Mouse (Mus musculus): Measurements from ENCODE around the gene Tatdn2.

Tatdn2 gene

DNA sequence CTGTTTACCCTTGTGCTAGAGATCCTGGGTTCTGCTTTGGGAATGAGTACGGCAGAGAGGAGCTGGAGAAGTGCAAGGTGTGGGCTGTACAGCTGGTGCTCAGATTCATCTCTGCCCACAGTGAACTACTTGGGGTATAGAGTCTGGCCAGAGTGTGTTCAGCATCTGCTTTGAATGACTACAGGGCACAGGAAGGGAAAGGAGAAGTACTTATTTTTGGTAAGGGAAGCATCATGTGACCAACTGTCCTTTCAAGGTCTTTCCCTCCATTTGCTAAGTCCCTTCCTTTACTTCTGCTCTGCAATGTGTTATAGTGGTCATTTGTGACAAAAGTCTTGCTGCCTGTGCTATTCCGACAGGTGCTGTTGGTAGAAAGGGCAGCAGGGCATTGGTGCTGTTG, 17.4 kb downstream of the Tatdn2 start:
- no peak for DNase-seq (ENCODE audit: low spot score)

DNA sequence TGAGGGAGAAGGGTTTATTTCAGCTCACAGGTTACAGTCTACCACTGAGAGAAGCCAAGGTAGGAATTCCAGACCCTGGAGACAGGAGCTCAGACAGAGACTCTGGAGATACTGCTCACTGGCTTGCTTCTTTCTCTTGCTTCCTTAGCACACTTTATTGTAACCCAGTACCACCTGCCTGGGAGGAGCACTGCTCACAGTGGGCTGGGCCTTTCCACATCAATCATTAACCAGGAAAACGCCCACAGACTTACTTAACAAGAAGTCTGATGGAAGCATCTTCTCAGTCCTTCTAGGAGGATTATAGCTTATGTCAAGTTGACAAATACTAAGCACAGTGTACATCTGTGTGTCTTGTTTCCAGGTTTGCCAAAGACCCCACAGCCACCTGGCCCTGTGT, 17.9 kb downstream of the Tatdn2 start:
- DNase-seq (ENCODE audit: low spot score) = no peak

DNA sequence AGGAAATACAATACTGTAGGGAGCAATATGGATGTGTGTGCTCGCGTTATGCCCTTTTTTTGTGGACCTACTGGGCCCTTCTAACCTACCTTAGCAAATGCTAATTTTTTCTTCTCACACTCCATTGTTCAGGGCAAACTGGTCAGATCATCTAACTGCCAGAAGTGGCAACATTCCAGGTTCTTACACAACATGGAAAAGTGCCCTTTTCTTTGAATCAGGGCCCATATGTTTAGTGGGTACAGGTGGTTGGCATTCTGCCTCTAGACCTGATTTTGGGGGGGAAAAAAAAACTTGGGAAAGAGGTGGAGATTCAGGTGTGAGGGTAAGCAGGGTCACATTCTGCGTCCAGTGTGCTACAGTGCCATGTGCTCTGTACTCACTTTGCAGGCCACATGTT, 20.7 kb downstream of the Tatdn2 start:
- DNase-seq (ENCODE audit: low spot score) = peak; percentile 40

DNA sequence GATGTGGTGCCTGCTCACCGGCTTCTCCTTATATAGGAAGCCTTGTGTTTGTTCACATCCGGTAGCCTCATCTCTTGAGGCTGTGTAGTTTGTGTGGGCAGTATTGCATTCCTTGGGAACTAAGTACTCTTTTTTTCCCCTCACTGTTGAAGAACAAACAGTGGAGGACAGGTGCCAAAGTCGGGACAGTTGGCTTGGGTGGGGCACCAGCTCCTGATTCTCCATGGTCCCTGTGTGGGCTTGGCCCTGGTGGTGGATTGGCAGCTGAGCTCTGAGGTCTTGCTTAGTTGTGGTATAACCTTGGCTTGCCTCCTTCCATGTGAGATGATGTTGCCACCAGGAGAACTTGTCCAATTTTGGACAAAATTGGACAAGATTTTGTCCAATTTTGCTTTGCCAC, 23.0 kb downstream of the Tatdn2 start, which contains the start of gene Ghrl:
TSS of gene Ghrl (minus strand) at position 3 of the 400 bp plus-strand sequence.
- DNase-seq (ENCODE audit: low spot score) = no peak

DNA sequence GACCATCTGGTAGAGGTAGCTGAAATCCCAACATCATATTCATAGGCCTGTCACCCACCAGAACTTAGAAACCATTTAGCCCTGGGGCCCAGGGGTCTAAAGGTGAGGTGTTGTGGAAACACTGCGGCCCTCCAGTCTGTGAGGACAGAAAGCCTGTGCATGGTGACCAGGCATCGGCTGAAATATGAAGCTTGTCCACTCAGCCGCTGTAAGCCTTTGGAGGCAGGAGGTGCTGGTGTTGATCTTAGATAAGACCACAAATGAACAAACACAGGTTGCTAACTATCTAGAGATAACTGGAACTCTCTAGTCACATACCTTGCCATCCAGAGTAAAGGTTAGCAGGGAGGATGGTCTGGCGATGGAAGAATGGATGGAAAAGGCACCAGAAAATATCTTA, 24.2 kb downstream of the Tatdn2 start:
- peak; percentile 15 for DNase-seq (ENCODE audit: low spot score)

DNA sequence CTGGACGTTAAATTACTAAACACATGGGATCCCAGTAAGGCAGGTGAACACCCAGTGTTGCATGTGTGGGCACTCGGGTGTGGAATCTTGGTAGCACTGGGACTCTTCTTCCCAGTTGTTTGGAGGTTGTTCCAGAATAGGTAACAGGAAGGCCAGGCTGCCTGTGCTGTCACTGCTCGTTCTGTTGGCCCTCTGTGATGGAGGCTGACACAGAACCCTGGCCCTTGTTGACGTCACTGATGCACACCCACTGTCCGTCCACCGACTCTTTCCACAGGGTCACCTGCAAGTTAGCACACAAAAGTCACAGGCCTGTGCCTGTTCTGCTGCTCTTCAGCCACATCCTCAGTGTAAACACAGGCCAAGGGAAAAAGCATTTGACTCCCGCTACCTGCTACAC, 31.3 kb downstream of the Tatdn2 start:
- DNase-seq (ENCODE audit: low spot score) = no peak

DNA sequence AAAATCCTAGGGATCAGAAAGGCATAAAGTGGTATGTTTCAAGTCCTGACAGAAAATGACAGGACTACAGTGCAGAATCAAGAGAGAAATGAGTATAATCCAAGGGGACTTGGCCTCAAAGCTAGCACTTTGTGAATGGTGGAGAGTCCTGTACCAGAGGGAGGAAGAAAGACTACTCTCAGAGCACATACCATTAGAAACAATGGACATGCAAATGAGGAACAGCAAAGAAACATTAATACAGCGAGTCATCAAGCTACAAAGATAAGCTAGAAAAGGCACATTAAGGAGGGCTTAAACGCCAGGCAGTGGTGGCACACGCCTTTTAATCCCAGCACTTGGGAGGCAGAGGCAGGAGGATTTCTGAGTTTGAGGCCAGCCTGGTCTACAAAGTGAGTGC, 34.4 kb downstream of the Tatdn2 start:
- no peak for DNase-seq (ENCODE audit: low spot score)

DNA sequence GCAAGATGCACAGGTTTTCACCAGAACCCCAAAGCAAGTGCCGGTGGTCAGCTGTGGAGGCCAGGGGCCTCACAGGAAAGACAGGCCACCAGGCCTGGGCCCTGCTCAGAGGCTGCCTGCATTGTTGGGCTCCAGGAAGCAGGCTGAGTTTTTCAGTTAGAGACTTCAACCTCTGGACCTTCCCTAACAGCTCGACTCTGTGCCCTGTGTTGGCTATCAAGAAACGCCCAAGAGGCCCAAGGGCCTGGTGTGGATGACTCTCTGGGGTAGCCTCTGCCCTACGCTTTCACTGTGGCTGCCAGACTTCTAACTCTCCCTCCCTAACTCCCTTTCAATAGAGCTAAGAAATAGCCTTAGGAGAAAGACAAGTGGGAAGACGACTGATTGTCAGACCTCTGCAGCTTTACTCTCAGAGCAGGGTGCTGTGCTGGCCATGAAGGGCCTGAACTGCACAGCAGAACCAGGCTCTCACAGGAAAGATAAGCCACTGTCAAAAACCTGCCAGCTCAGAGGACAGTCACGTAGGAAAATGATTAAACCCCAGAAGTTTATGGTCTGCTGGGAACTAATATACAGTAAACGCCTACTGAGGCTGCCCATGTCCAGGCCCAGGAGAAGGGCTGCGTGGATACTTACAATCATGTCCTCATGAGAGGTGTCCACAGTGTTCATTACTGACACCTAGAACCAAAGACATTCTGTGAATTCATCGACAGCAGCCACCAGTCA, 40.6 kb downstream of the Tatdn2 start:
- no peak for DNase-seq (ENCODE audit: low spot score)

DNA sequence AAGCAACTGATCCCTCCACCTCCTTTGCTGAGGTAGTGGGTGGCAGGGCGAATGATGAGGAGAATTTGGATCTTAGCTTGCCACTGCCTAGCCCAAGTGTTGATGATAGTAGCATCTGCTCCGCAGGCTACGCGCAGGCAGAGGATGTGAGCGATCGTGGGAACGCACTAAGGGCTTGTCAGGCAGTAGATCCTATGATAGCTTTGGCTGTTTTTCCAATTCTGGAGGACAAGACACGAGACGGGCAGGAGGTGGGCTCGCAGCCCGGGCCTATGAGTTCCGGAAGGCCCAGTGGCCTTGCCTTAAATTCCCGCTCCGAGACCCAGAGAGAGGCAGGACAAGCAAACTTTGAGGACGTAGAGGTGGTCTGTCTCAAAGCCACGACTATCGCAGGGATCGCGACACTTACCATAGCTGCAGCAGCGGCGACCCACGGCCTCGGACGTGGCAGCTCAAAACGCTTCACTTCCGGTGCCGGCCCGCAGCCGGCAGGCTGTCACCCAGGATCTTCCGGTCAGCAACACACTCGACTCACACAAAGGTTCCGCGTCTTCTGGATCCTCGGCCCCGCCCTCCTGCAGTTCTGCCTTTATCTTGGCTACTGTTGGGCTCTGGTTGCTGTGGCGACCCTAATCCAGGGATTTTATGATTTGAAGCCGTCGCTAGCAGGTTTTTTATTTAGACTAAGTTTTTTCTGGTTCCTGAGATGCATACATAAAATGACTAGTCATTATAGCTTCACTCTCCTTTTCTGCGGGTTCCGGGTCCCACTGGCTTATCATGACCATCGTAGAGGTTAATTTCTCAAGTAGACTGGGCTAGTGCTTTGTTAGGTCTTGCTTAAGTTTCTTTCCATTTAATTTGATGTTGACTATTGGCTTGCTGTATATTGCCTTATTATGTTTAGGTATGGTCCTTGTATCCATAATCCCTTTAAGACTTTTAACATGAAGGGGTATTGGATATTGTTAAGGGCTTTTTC, 43.7 kb downstream of the Tatdn2 start, which contains the start of gene Sec13:
TSS of gene Sec13 (minus strand) at position 508 of the 982 bp plus-strand sequence.
- peak; percentile 84 for DNase-seq (ENCODE audit: low spot score)

DNA sequence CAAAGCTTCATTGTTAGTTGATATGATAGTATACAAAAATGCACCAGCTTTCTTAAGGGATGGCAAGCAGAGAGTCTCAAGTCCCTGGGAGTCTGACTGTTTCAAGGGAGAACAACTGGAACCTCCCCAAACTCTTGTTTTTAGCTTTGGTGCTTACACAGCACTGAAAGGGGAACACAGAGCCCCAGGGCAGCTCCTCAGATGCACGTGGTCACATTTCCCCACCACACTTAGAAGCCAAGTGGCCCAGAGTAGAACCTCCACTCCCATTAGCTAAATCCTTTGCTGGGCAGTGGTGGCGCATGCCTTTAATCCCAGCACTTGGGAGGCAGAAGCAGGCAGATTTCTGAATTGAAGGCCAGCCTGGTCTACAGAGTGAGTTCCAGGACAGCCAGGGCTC, 44.6 kb downstream of the Tatdn2 start:
- no peak for DNase-seq (ENCODE audit: low spot score)

DNA sequence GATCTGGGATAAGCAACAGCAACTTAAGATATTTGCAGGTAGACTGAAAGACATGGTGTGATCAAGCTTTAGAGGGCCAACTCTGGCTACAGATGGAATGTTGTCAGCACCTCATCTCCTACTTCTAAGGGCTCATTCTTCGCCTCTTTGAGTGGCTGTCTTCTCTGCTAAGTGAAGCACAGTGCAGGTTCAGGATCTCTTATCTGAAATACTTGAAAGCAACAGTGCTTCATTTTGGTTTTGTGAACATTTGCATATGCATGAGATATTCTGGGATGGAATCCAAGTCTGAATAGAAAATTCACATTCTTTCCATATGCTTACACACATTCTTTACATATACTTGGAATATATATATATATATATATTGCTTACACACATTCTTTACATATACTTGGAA, 45.5 kb downstream of the Tatdn2 start:
- no peak for DNase-seq (ENCODE audit: low spot score)

DNA sequence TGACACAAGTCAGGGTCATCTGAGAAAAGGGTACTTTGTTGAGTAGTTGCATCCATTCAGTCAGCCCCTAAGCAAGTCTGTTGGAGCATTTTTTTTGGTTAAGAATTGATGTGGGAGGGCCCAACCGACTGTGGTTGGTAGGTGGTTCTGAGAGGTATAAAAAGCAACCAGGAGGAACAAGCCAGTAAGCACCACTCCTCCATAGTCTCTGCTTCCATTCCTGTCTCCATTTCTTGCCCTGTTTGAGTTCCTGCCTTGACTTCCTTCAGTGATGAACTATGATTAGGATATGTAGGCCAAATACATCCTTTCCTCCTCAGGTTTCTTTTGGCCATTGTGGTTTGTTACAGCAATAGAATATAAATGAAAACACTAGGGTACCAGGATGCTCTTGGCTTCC, 46.3 kb downstream of the Tatdn2 start:
- DNase-seq (ENCODE audit: low spot score) = no peak

DNA sequence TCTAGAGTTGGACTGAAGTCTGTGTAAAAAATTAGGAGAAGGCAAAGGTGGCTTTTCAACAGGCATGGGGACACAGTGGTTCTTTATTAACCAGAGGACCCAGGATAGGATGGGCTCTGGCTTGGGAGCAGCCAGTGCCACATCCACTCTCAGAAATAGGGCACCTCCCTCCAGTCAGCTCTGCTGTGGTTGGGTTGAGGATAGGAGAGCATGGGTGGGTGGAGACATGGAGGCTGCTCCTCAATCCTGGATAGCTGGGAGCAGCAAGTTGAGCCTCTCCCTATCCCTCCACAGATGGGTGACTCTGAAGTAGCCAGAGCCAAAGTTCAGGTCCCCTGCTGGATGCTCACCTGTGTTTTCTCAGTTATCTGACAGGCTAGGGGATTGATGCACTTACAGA, 48.3 kb downstream of the Tatdn2 start:
- no peak for DNase-seq (ENCODE audit: low spot score)

DNA sequence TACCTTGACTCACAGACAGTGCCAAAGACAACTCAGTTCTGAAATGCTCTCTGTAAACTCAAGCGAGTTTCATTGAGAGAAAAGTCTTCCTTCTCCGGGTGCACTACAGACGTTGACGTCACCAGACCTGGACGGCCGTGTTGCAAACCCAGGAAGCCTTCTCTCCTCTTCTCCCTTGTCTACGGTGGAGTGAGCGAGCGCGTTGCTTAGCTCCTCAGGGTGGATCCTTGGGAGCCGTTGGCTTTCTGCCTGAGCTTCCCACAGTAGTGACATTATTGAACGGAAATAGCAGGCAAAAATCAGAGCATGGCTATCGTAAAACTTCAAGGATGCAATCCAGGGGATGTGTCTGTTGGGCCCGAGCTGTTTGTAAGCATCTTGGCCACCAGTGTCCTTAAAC, 50.4 kb downstream of the Tatdn2 start:
- DNase-seq (ENCODE audit: low spot score) = no peak

DNA sequence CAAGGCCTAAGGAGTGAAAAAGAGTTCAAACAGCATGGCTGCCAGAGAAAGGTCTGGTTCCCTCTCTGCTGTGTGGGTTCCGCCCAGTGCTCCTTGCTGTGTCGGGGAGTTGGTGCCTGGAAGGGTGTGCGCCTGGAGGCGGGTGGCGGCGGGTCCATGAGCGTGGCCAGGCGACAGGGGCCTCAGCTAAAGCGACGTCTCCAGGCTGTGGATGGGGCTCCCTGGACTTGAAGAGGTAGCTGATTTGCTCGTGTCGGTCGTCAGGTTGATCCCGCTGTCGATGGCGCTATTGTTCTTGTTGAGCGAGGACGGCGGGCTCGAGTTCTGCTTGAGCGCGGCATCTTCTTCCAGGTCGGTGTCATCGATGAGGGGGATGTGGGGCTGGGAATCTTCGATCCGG, 51.5 kb downstream of the Tatdn2 start:
- DNase-seq (ENCODE audit: low spot score) = no peak

DNA sequence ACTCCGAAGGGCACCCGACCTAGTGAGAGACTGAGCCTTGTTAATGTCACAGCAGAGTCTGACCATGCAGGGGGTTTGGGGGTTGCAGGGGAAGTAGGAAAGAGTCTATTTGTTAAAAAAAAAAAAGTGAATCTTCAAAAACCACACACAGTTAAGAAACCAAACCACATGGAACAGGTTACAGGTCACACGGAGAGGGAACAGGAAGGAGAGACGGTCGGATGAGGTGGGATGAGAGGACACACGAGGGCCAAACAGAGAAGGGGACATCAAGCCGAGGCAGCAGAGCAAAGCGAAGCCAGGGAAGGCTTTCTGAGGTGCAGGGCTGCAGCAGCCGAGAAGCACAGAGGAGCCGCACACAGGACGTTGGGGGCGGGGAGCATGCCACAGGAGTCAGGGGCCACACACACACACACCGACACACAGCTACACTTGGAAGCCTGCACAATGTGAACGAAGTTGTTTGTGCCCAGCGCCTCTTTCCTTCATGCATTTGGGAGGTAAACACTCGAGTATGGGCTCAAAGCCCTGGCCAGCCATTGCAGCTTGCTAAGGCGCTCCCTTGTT, 52.4 kb downstream of the Tatdn2 start:
- no peak for DNase-seq (ENCODE audit: low spot score)

All from lung, postnatal 25 days (tissue).